Mouse (Mus musculus): Measurements from ENCODE around the gene Shroom3.

GRCm38 (mm10) chr5:92933599-92934217 is 250.5 kb downstream of the Shroom3 start:
- TF ChIP-seq POLR2A (IDR thresholded peaks at IDR 0.05; ENCODE audit: borderline replicate concordance, low read depth, low read length): no peak
- TF ChIP-seq CTCF (IDR thresholded peaks at IDR 0.05; ENCODE audit: low read depth, low read length): no peak

All from bone marrow macrophage, adult 2 months (primary cell).